Mouse (Mus musculus): ENCODE data around the gene Sdk1. TPM values are rescaled to one million over a fixed set of nuclear protein-coding genes. Genes with fewer than 3 reads are reported as not detected.

Sdk1 gene
- 10 to 100 TPM in 1 of 2 experiments, 1 to 10 TPM in 1; 9.9 to 10.6 TPM for total RNA-seq (2021)
- long read RNA-seq, experiment 1, partial matches to known transcripts = 0 of 2 reads
- long read RNA-seq, experiment 1, other reads (novel, unspliced or antisense) = 2 of 2 reads
- long read RNA-seq, experiment 2, partial matches to known transcripts = 2 of 4 reads
- long read RNA-seq, experiment 2, other reads (novel, unspliced or antisense) = 2 of 4 reads

DNA sequence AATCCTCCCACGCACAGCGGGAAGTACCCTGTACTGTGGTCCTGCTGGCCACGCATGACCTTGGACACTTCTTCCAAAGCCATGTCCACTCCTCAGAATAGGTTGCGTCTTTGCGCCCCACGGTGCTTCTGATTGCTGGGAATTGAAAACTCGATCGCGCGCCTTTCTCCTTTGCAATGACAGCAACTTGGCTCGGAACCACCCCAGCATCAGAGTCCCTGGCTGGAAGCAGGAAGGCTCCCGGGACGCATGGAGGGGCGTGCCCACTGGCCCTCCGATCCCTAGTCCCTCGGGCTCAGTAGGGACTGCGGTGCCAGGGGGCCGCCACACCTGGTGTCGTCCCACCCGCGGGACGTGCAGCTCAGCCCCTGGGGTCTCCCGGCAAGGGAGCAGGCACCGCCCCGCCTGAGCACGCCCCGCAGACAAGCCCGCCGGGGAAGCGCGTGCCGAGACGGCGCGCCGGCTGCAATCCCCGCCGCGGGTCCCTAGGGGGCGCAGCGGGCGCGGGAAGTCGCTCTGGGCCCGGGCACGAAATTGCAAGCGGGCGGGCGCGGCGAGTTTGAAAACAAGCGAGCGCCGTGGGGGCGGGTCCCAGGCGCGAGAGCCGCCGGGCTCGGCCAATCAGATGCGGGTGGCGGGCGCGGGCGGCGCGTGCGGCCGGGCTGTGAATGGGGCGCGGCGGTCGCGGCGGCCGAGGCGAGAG lies at the start of gene Sdk1:
Gene Sdk1, plus strand, starts transcription at position 650 of the 703 bp plus-strand sequence.
- peak; percentile 93 to 95 for DNase-seq (ENCODE audit: low spot score in 2 of 2)

DNA sequence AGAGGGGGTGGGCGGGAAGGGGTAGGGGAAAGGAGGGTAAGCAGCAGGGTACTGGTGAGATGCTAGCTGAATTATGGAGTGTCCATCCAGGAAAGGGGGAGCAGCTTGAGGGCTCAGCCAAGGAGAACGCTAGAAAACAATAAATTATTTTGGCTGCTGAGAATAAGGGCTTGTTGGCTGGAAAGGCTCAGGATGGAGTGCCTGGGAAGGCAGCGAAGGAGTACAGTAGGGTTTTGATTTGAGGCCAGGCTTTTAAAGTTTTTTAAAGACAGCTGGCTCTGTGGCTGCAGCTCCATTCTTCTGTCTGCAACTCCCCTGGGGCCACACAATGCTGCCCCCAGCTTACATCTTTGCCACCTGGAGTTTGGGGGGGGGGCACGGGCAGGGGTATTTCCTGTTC lies 44.0 kb upstream of the Sdk1 start:
- DNase-seq (ENCODE audit: low spot score in 2 of 2) = no peak

- DNase-seq (ENCODE audit: low spot score in 2 of 2) = no peak
Observed at GRCm38 (mm10) chr5:141202276-141203065, 38.8 kb upstream of the Sdk1 start.

- peak in 1 of 2 experiments; percentile 9 for DNase-seq (ENCODE audit: low spot score in 2 of 2)
Observed at GRCm38 (mm10) chr5:141207061-141207460, 34.2 kb upstream of the Sdk1 start.

DNA sequence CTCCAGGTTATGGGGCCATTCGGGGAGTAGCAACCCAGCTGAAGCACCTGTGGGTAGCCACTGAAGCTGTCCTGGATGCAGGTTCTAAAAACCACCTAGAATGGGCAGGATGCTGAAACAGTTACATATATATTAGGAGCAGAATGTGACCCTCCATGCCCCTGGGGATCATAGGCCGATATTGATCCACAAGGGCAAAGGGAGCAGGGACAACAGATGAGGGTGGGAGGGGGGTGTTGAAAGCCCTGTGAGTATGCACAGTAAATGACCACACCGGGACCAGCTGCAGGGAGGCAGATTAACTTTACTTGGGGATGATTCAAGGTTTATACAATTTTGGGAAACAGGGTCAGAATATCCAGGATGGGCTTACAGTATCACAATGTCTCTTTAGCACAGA lies 16.0 kb upstream of the Sdk1 start:
- DNase-seq (ENCODE audit: low spot score in 2 of 2) = no peak

- DNase-seq (ENCODE audit: low spot score in 2 of 2) = no peak
Observed at GRCm38 (mm10) chr5:141234326-141234725, 7.0 kb upstream of the Sdk1 start.

DNA sequence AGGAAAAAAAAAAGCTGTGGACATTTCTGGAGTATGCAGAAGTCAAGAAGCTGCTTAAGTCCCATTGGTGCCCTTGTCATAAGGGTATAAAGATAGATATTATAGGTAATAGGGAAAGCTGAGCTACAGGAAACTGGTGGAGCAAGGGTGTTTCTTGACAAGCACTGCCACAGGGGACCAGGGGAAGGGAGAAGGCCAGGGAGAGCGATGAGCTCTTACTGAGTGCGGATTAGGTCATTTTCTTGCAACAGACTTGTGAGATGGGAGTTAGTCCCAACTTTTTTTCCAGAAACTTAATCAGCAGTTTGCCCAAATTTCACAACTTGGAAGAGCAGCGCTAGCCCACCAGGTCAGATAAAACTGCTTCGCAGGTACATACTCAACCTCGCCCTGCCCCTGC lies 1.9 kb upstream of the Sdk1 start:
- no peak for DNase-seq (ENCODE audit: low spot score in 2 of 2)

DNA sequence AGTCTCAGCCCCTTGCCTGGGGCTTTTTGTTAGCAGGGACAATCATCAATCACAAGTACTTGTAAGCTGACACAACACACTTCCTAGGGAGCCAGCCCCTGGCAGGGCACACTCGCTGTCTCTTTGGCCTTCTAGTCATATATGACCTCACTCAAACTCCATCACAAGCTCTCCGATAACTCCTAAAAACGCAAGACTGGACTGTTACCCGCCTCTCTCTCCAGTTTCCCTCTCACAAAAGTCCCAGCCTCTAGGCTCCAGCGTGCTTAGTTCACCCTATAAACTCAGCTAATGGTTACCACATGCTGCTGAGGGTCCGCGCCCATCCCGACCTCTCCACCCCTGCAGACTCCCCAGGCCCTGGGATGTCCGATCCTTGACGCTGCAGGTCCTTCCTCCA lies 849 bp upstream of the Sdk1 start:
- no peak for DNase-seq (ENCODE audit: low spot score in 2 of 2)

DNA sequence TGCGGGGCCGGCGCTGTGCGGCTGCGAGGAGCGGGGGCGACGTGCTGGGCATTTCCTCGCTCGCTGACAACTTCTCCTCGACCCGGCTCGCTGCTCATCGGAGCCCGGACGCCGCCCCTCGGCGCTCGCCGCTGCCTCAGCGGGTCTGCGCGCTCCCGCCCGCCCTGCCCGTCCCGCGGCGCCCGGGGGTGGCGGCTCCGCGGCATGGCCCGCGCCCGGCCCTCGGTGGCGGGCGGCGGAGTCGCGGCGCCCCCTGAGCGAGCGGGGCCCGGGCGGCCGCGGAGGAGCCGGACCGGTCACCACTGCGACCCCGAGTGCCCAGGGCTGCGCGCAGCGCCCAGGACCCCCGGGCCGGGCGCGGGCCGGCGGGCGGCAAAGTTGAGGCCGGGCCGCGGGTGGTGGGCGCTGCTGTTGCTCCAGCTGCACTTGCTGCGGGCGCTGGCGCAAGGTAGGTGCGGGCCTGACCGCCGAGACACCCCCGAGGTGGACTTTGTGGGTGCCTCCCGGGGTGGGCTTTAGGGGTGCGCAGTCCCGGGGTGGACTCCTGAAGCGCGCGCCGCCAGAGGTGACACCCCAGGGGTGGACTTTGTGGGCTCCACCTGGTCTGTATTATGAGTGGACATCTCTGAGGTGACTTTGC lies 475 bp downstream of the Sdk1 start:
- no peak for DNase-seq (ENCODE audit: low spot score in 2 of 2)

DNA sequence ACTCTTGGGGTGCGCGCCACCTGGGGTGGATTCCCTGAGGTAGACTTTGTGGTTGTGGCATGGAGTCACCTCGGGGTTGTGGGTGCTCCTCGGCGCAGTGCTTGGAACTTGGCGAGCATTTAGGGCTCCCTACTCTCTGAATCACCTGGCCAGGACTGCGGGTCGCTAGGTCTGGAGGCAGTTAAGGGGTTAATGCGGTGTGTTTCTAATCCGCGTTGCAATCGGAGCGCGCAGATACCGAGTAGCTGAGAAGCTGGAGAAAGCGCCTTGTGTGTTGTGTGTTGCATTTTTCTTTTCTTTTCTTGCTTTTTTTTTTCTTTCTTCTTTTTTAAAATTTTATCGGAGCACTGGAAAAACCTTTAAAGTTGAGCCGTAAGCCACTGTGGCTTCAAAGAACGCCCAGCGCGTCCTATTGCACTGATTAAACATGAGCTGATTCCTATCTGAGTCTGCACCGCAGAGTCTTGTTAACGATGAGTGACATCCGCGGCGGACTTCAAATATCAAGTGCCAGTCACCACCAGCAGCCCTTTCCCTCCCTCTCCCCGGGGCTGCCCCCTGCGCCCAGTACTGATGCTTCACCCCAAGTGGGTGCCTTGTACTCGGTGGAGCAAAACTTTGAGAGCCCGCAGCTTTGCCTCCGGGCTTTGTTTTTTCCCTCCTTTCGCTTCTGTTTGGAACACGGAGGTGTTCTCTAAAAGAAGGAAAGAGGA lies 2.1 kb downstream of the Sdk1 start:
- DNase-seq (ENCODE audit: low spot score in 2 of 2) = no peak

DNA sequence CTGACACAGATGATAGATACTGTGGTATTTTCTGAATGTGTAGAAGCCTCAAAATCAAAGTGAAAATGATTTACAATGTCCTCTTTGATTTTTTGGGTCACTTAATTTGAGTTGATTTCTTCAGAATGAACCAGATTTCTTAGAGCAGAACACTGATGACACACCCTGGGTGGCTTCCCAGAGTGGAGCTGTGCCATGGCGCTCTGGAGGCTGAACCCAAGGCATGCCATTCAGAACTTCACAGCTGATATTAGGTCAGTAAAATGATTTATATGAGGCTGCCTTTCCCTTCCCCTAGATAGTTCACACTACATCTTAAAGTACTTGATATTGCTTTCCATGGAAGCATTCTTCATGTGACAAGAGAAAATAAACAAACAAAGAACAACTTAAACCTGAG lies 23.0 kb downstream of the Sdk1 start:
- no peak for DNase-seq (ENCODE audit: low spot score in 2 of 2)

DNA sequence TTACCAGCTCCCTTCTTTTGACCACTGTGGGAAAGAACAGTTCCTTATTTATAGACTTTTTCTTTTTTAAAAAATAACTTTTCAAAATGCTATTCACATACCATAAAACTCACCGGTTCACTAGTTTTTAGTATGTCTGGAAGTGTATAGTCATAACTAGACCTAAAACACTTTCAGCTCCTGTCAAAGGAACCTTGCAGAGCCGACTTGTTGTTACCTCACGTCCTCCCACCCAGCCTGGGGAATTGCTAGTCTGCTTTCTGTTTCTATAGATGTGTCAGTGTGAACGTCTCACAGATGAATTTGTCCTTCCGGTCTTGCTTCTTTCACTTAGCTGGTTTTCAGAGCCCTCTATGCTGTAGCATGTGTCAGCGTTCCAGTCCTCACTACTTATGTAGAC lies 35.8 kb downstream of the Sdk1 start:
- DNase-seq (ENCODE audit: low spot score in 2 of 2) = no peak

GRCm38 (mm10) chr5:141281751-141282150 lies 40.5 kb downstream of the Sdk1 start:
- no peak for DNase-seq (ENCODE audit: low spot score in 2 of 2)

DNA sequence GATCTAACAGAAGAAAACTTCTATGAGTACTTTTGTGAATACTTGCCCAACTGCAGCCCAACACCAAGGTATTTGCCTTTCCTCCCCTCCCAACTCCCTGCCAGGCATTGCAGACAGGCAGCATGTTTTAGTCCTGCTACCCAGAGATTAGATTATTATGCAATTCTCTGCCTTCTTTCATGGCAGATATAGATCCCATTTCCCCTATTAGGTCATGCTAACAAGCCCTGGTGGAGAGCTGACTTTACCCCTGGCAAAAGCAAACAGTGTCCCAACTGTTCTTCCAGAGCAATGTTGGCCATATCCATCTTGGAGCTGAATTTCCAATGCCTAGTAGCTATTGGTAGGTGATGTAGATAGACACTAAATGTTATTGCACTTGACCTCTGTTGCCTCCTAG lies 48.3 kb downstream of the Sdk1 start:
- no peak for DNase-seq (ENCODE audit: low spot score in 2 of 2)

- DNase-seq (ENCODE audit: low spot score in 2 of 2) = peak; percentile 17 to 36
Observed at GRCm38 (mm10) chr5:141295240-141295639, 54.0 kb downstream of the Sdk1 start.

DNA sequence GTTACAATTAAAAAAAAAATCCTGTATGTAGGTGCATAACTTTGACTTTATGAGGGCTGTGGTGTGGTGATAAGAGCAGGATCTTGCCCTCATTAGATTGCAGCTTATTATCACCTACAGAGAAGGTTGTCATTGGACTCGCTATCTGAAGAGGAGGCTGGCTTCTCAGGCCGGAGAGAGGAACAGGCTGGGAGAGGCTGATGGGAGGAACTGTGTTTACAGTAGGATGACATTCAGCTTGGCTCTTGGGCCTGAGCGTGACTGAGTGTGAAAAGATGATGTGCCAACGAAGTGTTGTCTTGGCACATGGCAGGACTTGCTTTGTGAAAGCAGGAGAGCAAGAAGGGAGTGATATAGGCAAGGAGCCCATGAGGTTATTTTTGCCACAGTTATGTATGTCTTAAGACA lies 61.0 kb downstream of the Sdk1 start:
- no peak for DNase-seq (ENCODE audit: low spot score in 2 of 2)

DNA sequence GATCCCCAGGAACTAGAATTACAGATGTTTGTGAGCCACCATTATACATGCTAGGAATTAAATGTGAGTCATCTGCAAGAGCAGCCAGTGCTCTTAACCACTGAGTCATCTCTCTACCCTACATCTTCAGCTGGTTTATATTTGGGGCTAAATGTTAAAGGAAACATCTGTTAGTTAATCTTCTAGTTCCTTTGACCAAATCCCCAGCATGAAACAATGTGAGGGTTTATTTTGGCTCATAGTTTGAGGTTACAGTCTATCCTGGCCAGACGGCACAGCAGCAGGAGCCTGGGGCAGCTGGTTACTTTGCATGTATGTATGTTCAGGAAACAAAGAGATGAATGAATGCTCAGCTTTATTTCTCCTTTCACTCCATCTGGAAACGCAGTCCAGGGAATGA lies 62.5 kb downstream of the Sdk1 start:
- no peak for DNase-seq (ENCODE audit: low spot score in 2 of 2)

DNA sequence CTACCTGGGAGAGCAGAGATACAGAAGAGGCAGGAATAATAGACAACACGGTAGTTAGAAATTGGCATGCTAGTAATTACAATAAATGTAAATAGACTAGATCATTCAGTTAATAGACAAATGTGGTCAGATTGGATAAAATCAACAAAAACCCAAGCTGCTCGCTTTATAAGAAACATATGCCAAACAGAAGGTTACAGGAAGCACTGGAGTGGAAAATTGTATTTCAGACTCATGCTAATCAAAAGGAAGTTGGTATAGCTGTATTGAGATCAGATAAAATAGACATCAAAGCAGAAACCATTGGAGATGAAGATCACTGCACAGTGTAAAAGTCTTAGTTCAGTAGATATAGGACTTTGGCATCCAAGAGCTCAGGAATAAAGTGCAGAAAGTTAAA lies 63.4 kb downstream of the Sdk1 start:
- DNase-seq (ENCODE audit: low spot score in 2 of 2) = no peak

- DNase-seq (ENCODE audit: low spot score in 2 of 2) = no peak
Observed at GRCm38 (mm10) chr5:141310641-141311040, 69.4 kb downstream of the Sdk1 start.

- no peak for DNase-seq (ENCODE audit: low spot score in 2 of 2)
Observed at GRCm38 (mm10) chr5:141311801-141312200, 70.5 kb downstream of the Sdk1 start.

GRCm38 (mm10) chr5:141312305-141312704 lies 71.0 kb downstream of the Sdk1 start:
- no peak for DNase-seq (ENCODE audit: low spot score in 2 of 2)
